Mouse (Mus musculus) right cerebral cortex, postnatal 10 days (tissue): Measurements from ENCODE around the gene Diexf.

Experiments used
- DNase-seq, 2 experiments: peaks; one replicate each; pipeline ENCODE4 v3.0.0; 2021; ENCODE audit warnings: low spot score in 2 of 2

The Diexf gene

DNA sequence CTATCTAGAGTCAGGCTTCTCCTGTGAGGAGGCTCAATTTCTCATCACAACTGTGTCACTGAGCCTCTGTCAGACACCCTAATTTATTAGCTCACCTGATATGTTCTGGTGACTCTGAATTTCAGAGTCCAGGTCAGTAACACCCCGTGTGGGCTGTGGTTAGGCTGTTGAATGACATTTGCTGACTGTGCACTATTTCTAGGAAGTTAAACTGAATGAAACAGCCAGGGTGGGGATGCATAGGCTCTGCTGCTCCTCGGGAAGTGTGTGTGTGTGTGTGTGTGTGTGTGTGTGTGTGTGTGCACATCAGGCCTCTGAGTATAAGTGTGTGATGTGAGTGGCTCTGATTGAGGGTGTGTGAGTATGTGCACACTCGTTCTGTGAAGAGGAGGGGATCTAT, 8.6 kb upstream of the Diexf start:
- DNase-seq = no peak

- no peak for DNase-seq
These were observed 8.0 kb upstream of the Diexf start for GRCm38 (mm10) chr1:193138087-193138486.

DNA sequence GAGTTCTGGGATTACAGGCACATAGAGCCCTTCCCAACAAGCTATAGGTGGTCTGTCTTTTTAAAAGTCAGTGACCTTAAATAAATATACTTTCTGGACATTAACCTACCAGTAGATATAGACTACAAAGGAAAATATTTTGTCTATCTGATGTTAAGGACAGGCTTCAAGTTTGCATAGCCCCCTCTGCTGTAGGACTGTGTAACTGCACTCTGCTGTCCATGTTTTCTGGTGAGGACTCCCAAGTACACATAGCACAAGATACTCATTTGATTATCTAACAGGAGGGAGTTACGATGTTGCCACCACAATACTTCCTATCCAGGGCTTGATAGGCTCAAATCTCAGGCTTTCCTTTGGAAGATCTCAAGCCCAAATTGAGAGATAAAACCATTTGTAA, 3.7 kb upstream of the Diexf start:
- DNase-seq = no peak

DNA sequence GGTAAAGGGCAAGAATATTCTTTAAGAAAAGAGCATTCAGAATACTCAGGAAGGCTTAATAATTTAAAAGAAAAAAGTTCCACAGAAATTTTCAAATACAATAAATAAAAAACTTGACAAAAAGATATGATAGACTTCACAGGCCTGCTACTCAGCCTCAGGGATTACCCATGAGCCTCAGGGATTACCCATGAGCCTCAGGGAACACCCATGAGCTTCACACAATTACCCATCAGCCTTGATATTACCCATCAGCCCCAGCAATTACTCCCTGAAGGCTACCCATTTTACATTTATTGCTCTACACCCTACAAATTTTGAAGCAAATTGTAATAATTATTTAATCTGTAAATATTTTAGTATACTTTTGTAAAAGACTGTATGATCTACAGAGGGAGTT, 2.3 kb upstream of the Diexf start:
- DNase-seq = no peak

DNA sequence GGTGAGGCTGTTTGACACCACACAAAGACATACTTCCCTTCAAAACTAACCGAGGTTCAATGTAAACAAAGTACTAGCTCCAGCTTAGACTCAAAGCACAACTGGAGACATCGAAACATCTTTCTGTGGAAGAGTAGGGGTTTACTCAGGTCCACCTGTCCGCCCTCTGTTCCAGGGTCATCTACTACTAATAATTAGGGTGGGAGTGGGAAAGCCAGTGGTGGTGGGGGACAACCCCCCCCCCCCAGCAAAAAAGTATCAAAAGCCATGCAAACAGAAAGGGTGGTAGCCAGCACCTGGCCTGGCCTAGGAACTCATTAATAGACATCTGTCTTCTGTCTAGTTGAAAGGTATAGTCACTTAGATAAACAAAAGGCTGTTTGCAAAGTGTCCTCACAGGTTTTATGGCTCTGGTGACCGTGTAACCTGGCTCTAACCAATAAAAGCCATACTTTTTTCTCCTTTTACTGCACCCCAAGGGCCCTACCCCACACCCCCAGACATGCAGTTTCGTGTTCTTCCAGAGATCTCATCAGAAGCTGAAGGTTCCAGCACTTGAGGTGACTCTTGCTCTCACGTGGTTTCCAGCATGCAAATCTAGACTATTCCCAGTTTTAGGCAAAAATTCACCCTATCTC, 1.4 kb upstream of the Diexf start:
- DNase-seq = no peak

DNA sequence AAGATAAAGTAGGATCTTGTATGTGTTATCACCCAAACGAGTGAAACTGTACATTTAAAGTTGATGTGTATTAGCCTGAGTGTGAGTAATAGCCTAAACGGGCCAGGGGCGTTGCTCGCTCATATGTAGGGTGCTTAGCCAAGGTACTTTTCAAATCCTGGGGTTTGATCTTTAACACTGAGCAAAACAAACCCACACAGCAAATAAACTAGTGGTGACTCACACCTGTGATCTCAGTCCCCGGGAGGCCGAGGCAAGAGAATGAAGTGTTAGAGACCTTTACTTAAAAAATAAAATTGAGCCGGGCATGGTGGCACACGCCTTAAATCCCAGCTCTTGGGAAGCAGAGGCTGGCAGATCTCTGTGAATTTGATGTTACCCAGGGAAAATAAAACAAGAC, 767 bp upstream of the Diexf start:
- no peak for DNase-seq

- DNase-seq = peak in 1 of 2 experiments; percentile 49
These were observed 369 bp upstream of the Diexf start for GRCm38 (mm10) chr1:193130456-193130825.

GRCm38 (mm10) chr1:193129321-193129720, 751 bp downstream of the Diexf start:
- DNase-seq = no peak

DNA sequence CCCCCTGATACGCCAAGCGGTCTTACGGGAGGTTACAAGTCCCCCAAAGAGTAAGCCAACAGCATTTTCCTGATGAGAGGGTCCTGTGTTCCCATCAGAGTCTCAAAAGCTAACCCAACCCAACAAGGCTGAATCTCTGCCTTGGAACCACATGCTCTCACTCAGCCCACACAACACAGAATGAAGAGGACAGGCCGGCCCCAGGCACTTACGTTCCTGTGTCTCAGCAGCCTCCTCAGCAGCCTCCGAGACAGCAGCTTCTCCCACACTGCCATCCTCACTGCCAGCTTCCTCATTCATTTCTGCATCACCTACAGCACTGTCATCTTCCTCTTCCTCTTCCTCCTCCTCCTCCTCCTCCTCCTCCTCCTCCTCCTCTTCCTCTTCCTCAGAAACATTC, 2.0 kb downstream of the Diexf start:
- no peak for DNase-seq

DNA sequence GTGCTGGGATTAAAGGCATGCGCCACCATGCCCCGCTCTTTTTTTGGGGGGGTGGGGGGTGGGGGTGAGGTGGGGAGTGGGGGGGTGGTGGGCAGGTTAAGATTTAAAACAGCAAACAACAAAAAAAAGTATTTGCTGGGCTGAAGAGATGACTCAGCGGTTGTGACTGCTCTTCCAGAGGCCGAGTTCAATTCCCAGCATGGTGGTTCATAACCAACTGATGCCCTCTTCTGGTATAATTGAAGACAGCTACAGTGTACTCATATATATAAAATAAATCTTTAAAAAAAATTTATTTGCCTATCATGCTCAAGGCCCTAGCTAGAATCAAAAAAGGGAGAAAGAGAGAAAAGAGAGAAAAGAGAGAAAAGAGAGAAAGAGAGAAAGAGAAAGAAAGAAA, 4.2 kb downstream of the Diexf start:
- no peak for DNase-seq

DNA sequence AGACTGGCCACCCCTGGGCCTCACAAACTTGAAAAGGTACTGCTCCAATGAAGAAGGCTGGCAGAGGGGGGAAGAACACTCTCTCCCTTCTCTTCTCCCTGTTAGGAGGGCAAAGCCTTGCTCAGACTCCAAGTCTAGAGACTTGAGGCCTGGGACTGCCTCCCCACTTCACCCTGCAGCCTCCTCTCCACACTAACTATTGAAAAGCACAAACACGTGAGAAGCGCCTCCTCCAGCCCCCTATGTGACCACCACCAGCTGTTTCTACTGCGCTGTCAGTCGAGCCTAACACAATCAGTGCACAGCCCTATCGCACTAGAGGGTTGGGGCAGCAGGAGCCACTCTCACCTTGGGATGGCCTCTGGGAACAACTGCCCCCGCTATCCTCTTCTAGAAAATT, 6.8 kb downstream of the Diexf start:
- DNase-seq = no peak

GRCm38 (mm10) chr1:193122793-193123192, 7.3 kb downstream of the Diexf start:
- no peak for DNase-seq

GRCm38 (mm10) chr1:193112093-193112492, 18.0 kb downstream of the Diexf start:
- no peak for DNase-seq

- DNase-seq = no peak
These were observed 27.1 kb downstream of the Diexf start for GRCm38 (mm10) chr1:193102996-193103395.

- DNase-seq = no peak
These were observed 27.5 kb downstream of the Diexf start for GRCm38 (mm10) chr1:193102556-193102955.

GRCm38 (mm10) chr1:193102029-193102428, 28.0 kb downstream of the Diexf start:
- DNase-seq = peak in 1 of 2 experiments; percentile 50

- DNase-seq = no peak
These were observed 31.1 kb downstream of the Diexf start for GRCm38 (mm10) chr1:193098946-193099345.

DNA sequence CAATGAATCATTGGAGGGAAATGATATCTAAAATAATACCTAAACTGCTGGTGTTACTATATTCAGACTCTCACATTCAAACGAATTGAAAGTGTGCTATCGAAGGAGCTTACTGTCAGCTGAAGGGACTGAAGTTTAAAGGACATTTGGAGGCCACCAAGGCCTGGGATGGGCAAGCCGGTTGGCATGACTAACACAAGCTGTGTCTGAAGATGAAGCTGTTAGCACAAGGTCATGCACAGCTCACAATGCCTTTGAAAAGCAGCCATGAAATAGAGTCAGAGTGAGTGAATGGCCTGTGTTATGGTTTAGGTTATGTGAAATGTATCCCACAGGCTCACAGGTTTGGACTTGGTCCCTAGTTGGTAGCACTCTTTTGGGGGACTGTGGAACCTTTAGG, 36.5 kb downstream of the Diexf start:
- DNase-seq = no peak

DNA sequence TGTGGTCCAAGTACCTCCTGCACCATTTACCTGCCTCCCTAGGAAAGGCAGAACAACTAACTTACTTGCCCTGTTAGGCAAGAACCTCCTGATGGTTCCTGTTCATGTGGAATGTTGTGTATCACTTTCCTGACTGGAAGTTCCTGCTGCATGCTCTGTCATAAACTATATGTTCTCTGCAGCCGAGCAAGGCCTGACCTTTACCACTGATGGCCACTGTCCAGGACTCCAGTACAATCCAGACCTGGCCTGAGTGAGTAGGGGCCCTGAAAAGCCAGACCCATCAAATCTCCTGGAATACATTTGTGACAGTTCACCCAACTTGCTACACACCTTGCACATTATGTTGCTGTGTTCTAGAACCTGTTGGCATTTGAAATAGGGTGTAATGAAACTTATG, 37.3 kb downstream of the Diexf start:
- DNase-seq = no peak

- peak in 1 of 2 experiments; percentile 56 for DNase-seq
These were observed 39.2 kb downstream of the Diexf start for GRCm38 (mm10) chr1:193090894-193091293.

DNA sequence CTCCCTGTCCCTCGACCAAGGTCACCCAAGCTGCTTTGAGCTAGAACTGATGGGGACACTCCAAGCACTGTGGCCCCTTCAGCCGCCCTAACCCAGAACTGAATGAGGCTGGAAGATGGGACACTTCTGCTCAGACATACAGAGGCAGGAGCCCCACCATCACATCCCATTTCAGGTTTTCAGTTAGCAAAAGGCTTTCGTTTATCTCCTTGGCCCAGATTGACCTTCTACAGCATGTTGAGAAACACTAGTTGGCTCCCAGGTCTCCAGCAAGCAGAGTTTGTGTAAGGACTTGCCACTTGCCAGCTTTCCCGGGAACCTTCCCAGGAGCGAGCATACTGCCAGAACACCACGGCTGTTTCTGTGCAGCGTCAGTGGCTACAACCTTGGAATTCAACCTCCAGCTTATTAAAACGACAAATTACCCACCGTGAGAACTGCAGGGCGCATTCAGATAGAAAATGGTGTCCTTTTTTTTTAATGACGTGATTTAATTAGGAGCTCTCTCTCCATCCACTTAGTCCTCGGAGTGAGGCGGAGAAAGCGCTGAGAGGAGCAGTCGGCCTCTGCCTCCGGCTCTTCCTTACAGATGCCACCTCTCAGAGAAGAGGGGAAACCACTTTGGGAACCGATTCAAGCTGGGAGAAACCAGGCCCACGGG, 39.7 kb downstream of the Diexf start:
- DNase-seq = peak; percentile 85 to 88

GRCm38 (mm10) chr1:193089683-193090082, 40.4 kb downstream of the Diexf start:
- DNase-seq = peak; percentile 69 to 70

GRCm38 (mm10) chr1:193089211-193089610, 40.9 kb downstream of the Diexf start:
- DNase-seq = peak in 1 of 2 experiments; percentile 41
